Mouse (Mus musculus): Measurements from ENCODE around the gene Skap1. TPM values are rescaled to one million over a fixed set of nuclear protein-coding genes. Genes with fewer than 3 reads are reported as not detected.
A peak's percentile ranks its signal among the peaks of the same experiment; 100 is the strongest.

Skap1 gene
- polyA plus RNA-seq, 1 experiment from 2014 or later: 2.5 TPM

GRCm38 (mm10) chr11:96686713-96687280, 222.4 kb downstream of the Skap1 start:
- Histone ChIP-seq H3K4me3 (no peak overlapping the region), H3K9ac (no peak overlapping the region), H3K9me3 (replicated peaks) (no peaks in the 10 kb centered on the region), H3K4me2 (no peak overlapping the region), H3K27me3 (no peaks in the 10 kb centered on the region), H3K27ac (no peak overlapping the region), H3K4me1 (no peaks in the 10 kb centered on the region), H3K36me3 (ENCODE audit: poor library complexity, severe bottlenecking) (no peaks in the 10 kb centered on the region)
- WGBS: 84% methylated on average over 16 of the region's 16 CpGs
- no peak for ATAC-seq

GRCm38 (mm10) chr11:96692250-96692649, 227.9 kb downstream of the Skap1 start:
- Histone ChIP-seq H3K4me3 (no peak overlapping the region), H3K27ac (no peak overlapping the region)
- 83% methylated on average over 5 of the region's 5 CpGs for WGBS

GRCm38 (mm10) chr11:96693360-96693759, 229.0 kb downstream of the Skap1 start:
- no peak overlapping the region for H3K4me2 ChIP-seq
- 94% methylated on average over 11 of the region's 11 CpGs for WGBS
- no peak overlapping the region for H3K4me3 ChIP-seq
- H3K9me3 ChIP-seq (replicated peaks): no peaks in the 10 kb centered on the region
- no peaks in the 10 kb centered on the region for H3K36me3 ChIP-seq (ENCODE audit: poor library complexity, severe bottlenecking)
- no peak overlapping the region for H3K9ac ChIP-seq
- no peak for ATAC-seq
- no peaks in the 10 kb centered on the region for H3K27me3 ChIP-seq
- no peak overlapping the region for H3K27ac ChIP-seq
- peaks cover 7% of the 10 kb centered on the region for H3K4me1 ChIP-seq

More at GRCm38 (mm10) chr11:96692250-96692649, 227.9 kb downstream of the Skap1 start:
- ATAC-seq: no peak
- H3K4me1 ChIP-seq: peaks cover 7% of the 10 kb centered on the region
- no peaks in the 10 kb centered on the region for H3K36me3 ChIP-seq (ENCODE audit: poor library complexity, severe bottlenecking)
- H3K27me3 ChIP-seq: no peaks in the 10 kb centered on the region
- no peak overlapping the region for H3K9ac ChIP-seq
- no peaks in the 10 kb centered on the region for H3K9me3 ChIP-seq (replicated peaks)
- no peak overlapping the region for H3K4me2 ChIP-seq

- Histone ChIP-seq H3K9me3 (replicated peaks) (no peaks in the 10 kb centered on the region), H3K36me3 (ENCODE audit: poor library complexity, severe bottlenecking) (no peaks in the 10 kb centered on the region), H3K27me3 (no peaks in the 10 kb centered on the region), H3K4me3 (no peak overlapping the region), H3K4me2 (no peak overlapping the region), H3K27ac (no peak overlapping the region), H3K9ac (no peak overlapping the region), H3K4me1 (peaks cover 7% of the 10 kb centered on the region)
- no peak for ATAC-seq
- WGBS: 54% methylated on average over 12 of the region's 12 CpGs
Measured at GRCm38 (mm10) chr11:96694774-96695173, 230.4 kb downstream of the Skap1 start.

- H3K4me2 ChIP-seq: peak overlapping the region; percentile 0; the same call in 1 of the 2 replicates
- no peaks in the 10 kb centered on the region for H3K27me3 ChIP-seq
- no peak for ATAC-seq
- no peak overlapping the region for H3K9ac ChIP-seq
- H3K4me1 ChIP-seq: peaks cover 7% of the 10 kb centered on the region
- H3K9me3 ChIP-seq (replicated peaks): no peaks in the 10 kb centered on the region
- 41% methylated on average over 15 of the region's 15 CpGs for WGBS
- no peak overlapping the region for H3K27ac ChIP-seq
- no peak overlapping the region for H3K4me3 ChIP-seq
- no peaks in the 10 kb centered on the region for H3K36me3 ChIP-seq (ENCODE audit: poor library complexity, severe bottlenecking)
Measured at GRCm38 (mm10) chr11:96696168-96696727, 231.9 kb downstream of the Skap1 start.

- H3K4me2 ChIP-seq: no peak overlapping the region
- 30% methylated on average over 7 of the region's 7 CpGs for WGBS
- no peaks in the 10 kb centered on the region for H3K9me3 ChIP-seq (replicated peaks)
- no peak overlapping the region for H3K27ac ChIP-seq
- H3K4me3 ChIP-seq: no peak overlapping the region
- H3K9ac ChIP-seq: no peak overlapping the region
- no peaks in the 10 kb centered on the region for H3K36me3 ChIP-seq (ENCODE audit: poor library complexity, severe bottlenecking)
- no peak for ATAC-seq
- H3K4me1 ChIP-seq: peaks cover 7% of the 10 kb centered on the region
- no peaks in the 10 kb centered on the region for H3K27me3 ChIP-seq
Measured at GRCm38 (mm10) chr11:96696842-96697455, 232.6 kb downstream of the Skap1 start.

- H3K9ac ChIP-seq: no peak overlapping the region
- peaks cover 7% of the 10 kb centered on the region for H3K4me1 ChIP-seq
- no peaks in the 10 kb centered on the region for H3K9me3 ChIP-seq (replicated peaks)
- H3K36me3 ChIP-seq (ENCODE audit: poor library complexity, severe bottlenecking): no peaks in the 10 kb centered on the region
- H3K27me3 ChIP-seq: no peaks in the 10 kb centered on the region
- H3K4me3 ChIP-seq: no peak overlapping the region
- no peak overlapping the region for H3K27ac ChIP-seq
- WGBS: 94% methylated on average over 4 of the region's 4 CpGs
- no peak for ATAC-seq
- no peak overlapping the region for H3K4me2 ChIP-seq
Measured at GRCm38 (mm10) chr11:96697467-96697866, 233.1 kb downstream of the Skap1 start.

- Histone ChIP-seq H3K4me2 (no peak overlapping the region), H3K4me1 (no peaks in the 10 kb centered on the region), H3K36me3 (ENCODE audit: poor library complexity, severe bottlenecking) (no peaks in the 10 kb centered on the region), H3K4me3 (no peak overlapping the region), H3K9ac (no peak overlapping the region), H3K27ac (no peak overlapping the region), H3K9me3 (replicated peaks) (no peaks in the 10 kb centered on the region), H3K27me3 (0 out of 2 replicates have a peak, but pooled peaks cover 3% of the 10 kb centered on the region)
- ATAC-seq: no peak
- WGBS: 84% methylated on average over 8 of the region's 8 CpGs
Measured at GRCm38 (mm10) chr11:96703813-96704212, 239.4 kb downstream of the Skap1 start.

GRCm38 (mm10) chr11:96711268-96711667, 246.9 kb downstream of the Skap1 start:
- no peaks in the 10 kb centered on the region for H3K36me3 ChIP-seq (ENCODE audit: poor library complexity, severe bottlenecking)
- no peak overlapping the region for H3K27ac ChIP-seq
- H3K9ac ChIP-seq: no peak overlapping the region
- no peak overlapping the region for H3K4me2 ChIP-seq
- no peaks in the 10 kb centered on the region for H3K27me3 ChIP-seq
- peaks cover 11% of the 10 kb centered on the region for H3K4me1 ChIP-seq
- H3K9me3 ChIP-seq (replicated peaks): no peaks in the 10 kb centered on the region
- 73% methylated on average over 5 of the region's 5 CpGs for WGBS
- no peak overlapping the region for H3K4me3 ChIP-seq
- no peak for ATAC-seq

GRCm38 (mm10) chr11:96711670-96712069, 247.3 kb downstream of the Skap1 start:
- 96% methylated on average over 7 of the region's 7 CpGs for WGBS
- ATAC-seq: no peak

GRCm38 (mm10) chr11:96713210-96714005, 249.0 kb downstream of the Skap1 start:
- Histone ChIP-seq H3K4me2 (peak overlapping the region; percentile 1; the same call in 1 of the 2 replicates), H3K4me3 (no peak overlapping the region), H3K4me1 (peaks cover 13% of the 10 kb centered on the region), H3K36me3 (ENCODE audit: poor library complexity, severe bottlenecking) (no peaks in the 10 kb centered on the region), H3K27ac (peak overlapping the region; percentile 19; the same call in 1 of the 2 replicates), H3K9ac (no peak overlapping the region), H3K27me3 (no peaks in the 10 kb centered on the region), H3K9me3 (replicated peaks) (no peaks in the 10 kb centered on the region)
- ATAC-seq: no peak
- 43% methylated on average over 18 of the region's 18 CpGs for WGBS

More at GRCm38 (mm10) chr11:96711670-96712069, 247.3 kb downstream of the Skap1 start:
- Histone ChIP-seq H3K4me3 (no peak overlapping the region), H3K36me3 (ENCODE audit: poor library complexity, severe bottlenecking) (no peaks in the 10 kb centered on the region), H3K27me3 (no peaks in the 10 kb centered on the region), H3K27ac (no peak overlapping the region), H3K9me3 (replicated peaks) (no peaks in the 10 kb centered on the region), H3K9ac (no peak overlapping the region), H3K4me2 (no peak overlapping the region), H3K4me1 (peaks cover 11% of the 10 kb centered on the region)

- Histone ChIP-seq H3K4me3 (no peak overlapping the region), H3K9me3 (replicated peaks) (no peaks in the 10 kb centered on the region), H3K9ac (no peak overlapping the region), H3K4me1 (peaks cover 18% of the 10 kb centered on the region), H3K27me3 (no peaks in the 10 kb centered on the region), H3K27ac (peak overlapping the region; percentile 19; the same call in 1 of the 2 replicates), H3K36me3 (ENCODE audit: poor library complexity, severe bottlenecking) (no peaks in the 10 kb centered on the region), H3K4me2 (no peak overlapping the region)
- no peak for ATAC-seq
- 55% methylated on average over 7 of the region's 7 CpGs for WGBS
Measured at GRCm38 (mm10) chr11:96714011-96714410, 249.6 kb downstream of the Skap1 start.

Data from forebrain, embryonic 13.5 days (tissue).